Comparison of ENCODE assay signal across 11 mouse cellular contexts in genomic region chr15:81035417-81036162, GRCm38 (mm10). TPM values are rescaled to one million over a fixed set of nuclear protein-coding genes. Genes with fewer than 3 reads are reported as not detected.
DNase-seq lines count a peak whose midpoint lies in the region; ATAC-seq lines count a peak whose summit lies in the region.
"Had no signal": no experiment of that assay in that cellular context is flagged by ENCODE, and none has a peak within 500 bp of the region (broad histone marks: within the 10 kb centered on the region; RNA-seq: fewer than 3 reads in every experiment).

No protein-coding gene starts in this region.

- no peaks in the 10 kb centered on the region for H3K9me3 ChIP-seq in hindbrain, embryonic 10.5 days
- no peaks in the 10 kb centered on the region for H3K9me3 ChIP-seq in hindbrain, embryonic 14.5 days (ENCODE audit: control insufficient read depth, low read length)
- no peaks in the 10 kb centered on the region for H3K9me3 ChIP-seq in midbrain, embryonic 14.5 days (ENCODE audit: control insufficient read depth, low read length)
- H3K9me3 ChIP-seq in midbrain, embryonic 11.5 days (ENCODE audit: control insufficient read depth, low read length) = no peaks in the 10 kb centered on the region
- no peaks in the 10 kb centered on the region for H3K9me3 ChIP-seq in heart, embryonic 15.5 days (replicated peaks)
- H3K9me3 ChIP-seq in liver, embryonic 15.5 days (replicated peaks) = no peaks in the 10 kb centered on the region
- H3K9me3 ChIP-seq in forebrain, embryonic 15.5 days = no peaks in the 10 kb centered on the region
- H3K9me3 ChIP-seq: neural tube, embryonic 13.5 days had no signal

- DNase-seq in hindbrain, embryonic 10.5 days (ENCODE audit: low spot score) = no peak
- no peak for DNase-seq in hindbrain, embryonic 14.5 days (ENCODE audit: low spot score)
- peak; percentile 12 for DNase-seq in midbrain, embryonic 14.5 days
- no peak for DNase-seq in midbrain, embryonic 11.5 days (ENCODE audit: low spot score, missing footprints)
- no peak for DNase-seq in right cerebral cortex, postnatal 14 days
- DNase-seq: cerebellum, adult 8-10 months had no signal

- no peak overlapping the region for H3K4me2 ChIP-seq in hindbrain, embryonic 14.5 days (replicated peaks)
- no peak overlapping the region for H3K4me2 ChIP-seq in midbrain, embryonic 14.5 days (ENCODE audit: low read length)
- no peak overlapping the region for H3K4me2 ChIP-seq in midbrain, embryonic 11.5 days
- H3K4me2 ChIP-seq in heart, embryonic 15.5 days = no peak overlapping the region
- H3K4me2 ChIP-seq in liver, embryonic 15.5 days = no peak overlapping the region
- no peak overlapping the region for H3K4me2 ChIP-seq in forebrain, embryonic 15.5 days (replicated peaks)
- H3K4me2 ChIP-seq: neural tube, embryonic 13.5 days had no signal

- no peak overlapping the region for H3K9ac ChIP-seq in hindbrain, embryonic 14.5 days
- no peak overlapping the region for H3K9ac ChIP-seq in midbrain, embryonic 14.5 days (replicated peaks; ENCODE audit: low read length)
- no peak overlapping the region for H3K9ac ChIP-seq in midbrain, embryonic 11.5 days (ENCODE audit: low read length)
- H3K9ac ChIP-seq in heart, embryonic 15.5 days = no peak overlapping the region
- H3K9ac ChIP-seq in liver, embryonic 15.5 days = no peak overlapping the region
- no peak overlapping the region for H3K9ac ChIP-seq in forebrain, embryonic 15.5 days (replicated peaks)
- H3K9ac ChIP-seq: neural tube, embryonic 13.5 days had no signal

- no peak overlapping the region for H3K4me3 ChIP-seq in hindbrain, embryonic 10.5 days
- H3K4me3 ChIP-seq in hindbrain, embryonic 14.5 days (replicated peaks; ENCODE audit: low read length) = no peak overlapping the region
- H3K4me3 ChIP-seq in midbrain, embryonic 14.5 days (replicated peaks; ENCODE audit: low read depth, low read length) = no peak overlapping the region
- no peak overlapping the region for H3K4me3 ChIP-seq in midbrain, embryonic 11.5 days (ENCODE audit: low read depth, low read length)
- H3K4me3 ChIP-seq in heart, embryonic 15.5 days = no peak overlapping the region
- H3K4me3 ChIP-seq in liver, embryonic 15.5 days (replicated peaks) = no peak overlapping the region
- H3K4me3 ChIP-seq in forebrain, embryonic 15.5 days = no peak overlapping the region
- H3K4me3 ChIP-seq: erythroblast, embryonic 14.5 days; neural tube, embryonic 13.5 days had no signal

- no peaks in the 10 kb centered on the region for H3K27me3 ChIP-seq in hindbrain, embryonic 10.5 days (ENCODE audit: insufficient read depth, poor library complexity, severe bottlenecking)
- no peaks in the 10 kb centered on the region for H3K27me3 ChIP-seq in hindbrain, embryonic 14.5 days (ENCODE audit: control insufficient read depth, insufficient read depth, low read length)
- no peaks in the 10 kb centered on the region for H3K27me3 ChIP-seq in midbrain, embryonic 14.5 days (ENCODE audit: control insufficient read depth, insufficient read depth, low read length)
- H3K27me3 ChIP-seq in midbrain, embryonic 11.5 days (ENCODE audit: control insufficient read depth, insufficient read depth, low read length) = no peaks in the 10 kb centered on the region
- H3K27me3 ChIP-seq in heart, embryonic 15.5 days = no peaks in the 10 kb centered on the region
- H3K27me3 ChIP-seq in liver, embryonic 15.5 days = no peaks in the 10 kb centered on the region
- H3K27me3 ChIP-seq in forebrain, embryonic 15.5 days = no peaks in the 10 kb centered on the region
- H3K27me3 ChIP-seq: neural tube, embryonic 13.5 days had no signal

- 0 out of 2 replicates have a peak overlapping the region, but pooled peaks have one; percentile 23 for H3K27ac ChIP-seq in hindbrain, embryonic 10.5 days
- H3K27ac ChIP-seq in hindbrain, embryonic 14.5 days = no peak overlapping the region
- H3K27ac ChIP-seq in midbrain, embryonic 14.5 days (replicated peaks; ENCODE audit: low read depth, low read length) = 0 out of 2 replicates have a peak overlapping the region, but pooled peaks have one; percentile 13
- no peak overlapping the region for H3K27ac ChIP-seq in midbrain, embryonic 11.5 days (ENCODE audit: low read depth, low read length)
- H3K27ac ChIP-seq in heart, embryonic 15.5 days = peak overlapping the region; percentile 50
- no peak overlapping the region for H3K27ac ChIP-seq in liver, embryonic 15.5 days (replicated peaks)
- no peak overlapping the region for H3K27ac ChIP-seq in forebrain, embryonic 15.5 days (replicated peaks)
- H3K27ac ChIP-seq: neural tube, embryonic 13.5 days had no signal

- H3K4me1 ChIP-seq in hindbrain, embryonic 10.5 days (replicated peaks) = peaks cover 48% of the 10 kb centered on the region
- peaks cover 8% of the 10 kb centered on the region for H3K4me1 ChIP-seq in hindbrain, embryonic 14.5 days (replicated peaks; ENCODE audit: control insufficient read depth, insufficient read depth, low read length)
- no peaks in the 10 kb centered on the region for H3K4me1 ChIP-seq in midbrain, embryonic 14.5 days (ENCODE audit: control insufficient read depth, insufficient read depth, low read length)
- peaks cover 3% of the 10 kb centered on the region; the same call in 1 of the 2 replicates for H3K4me1 ChIP-seq in midbrain, embryonic 11.5 days (ENCODE audit: control insufficient read depth, insufficient read depth, low read length)
- H3K4me1 ChIP-seq in heart, embryonic 15.5 days (replicated peaks) = peaks cover 25% of the 10 kb centered on the region
- H3K4me1 ChIP-seq in liver, embryonic 15.5 days (replicated peaks) = peaks cover 18% of the 10 kb centered on the region
- H3K4me1 ChIP-seq in forebrain, embryonic 15.5 days = peaks cover 10% of the 10 kb centered on the region; the same call in 1 of the 2 replicates

- no peaks in the 10 kb centered on the region for H3K36me3 ChIP-seq in hindbrain, embryonic 10.5 days
- no peaks in the 10 kb centered on the region for H3K36me3 ChIP-seq in hindbrain, embryonic 14.5 days (replicated peaks; ENCODE audit: control insufficient read depth, insufficient read depth)
- no peaks in the 10 kb centered on the region for H3K36me3 ChIP-seq in midbrain, embryonic 14.5 days (ENCODE audit: control insufficient read depth, insufficient read depth, low read length)
- no peaks in the 10 kb centered on the region for H3K36me3 ChIP-seq in midbrain, embryonic 11.5 days (ENCODE audit: control insufficient read depth, insufficient read depth, low read length)
- H3K36me3 ChIP-seq in heart, embryonic 15.5 days = no peaks in the 10 kb centered on the region
- H3K36me3 ChIP-seq in liver, embryonic 15.5 days (replicated peaks) = no peaks in the 10 kb centered on the region
- H3K36me3 ChIP-seq in forebrain, embryonic 15.5 days = no peaks in the 10 kb centered on the region
- H3K36me3 ChIP-seq: neural tube, embryonic 13.5 days had no signal

- no peak for ATAC-seq in hindbrain, embryonic 14.5 days (ENCODE audit: low FRiP score)
- no peak for ATAC-seq in midbrain, embryonic 14.5 days (ENCODE audit: low FRiP score, low TSS enrichment)
- ATAC-seq in midbrain, embryonic 11.5 days (ENCODE audit: low FRiP score) = no peak
- peak; percentile 29 for ATAC-seq in heart, embryonic 15.5 days (replicated peaks; ENCODE audit: insufficient number of reproducible peaks, insufficient read depth, low FRiP score, low read depth)
- ATAC-seq in liver, embryonic 15.5 days (ENCODE audit: insufficient read depth) = peak; percentile 65
- no peak for ATAC-seq in forebrain, embryonic 15.5 days (replicated peaks)

- 75% methylated on average over 12 of the region's 12 CpGs for WGBS in hindbrain, embryonic 10.5 days
- WGBS in hindbrain, embryonic 14.5 days = 71% methylated on average over 12 of the region's 12 CpGs
- WGBS in midbrain, embryonic 14.5 days = 80% methylated on average over 12 of the region's 12 CpGs
- WGBS in midbrain, embryonic 11.5 days = 78% methylated on average over 12 of the region's 12 CpGs
- WGBS in heart, embryonic 15.5 days = 57% methylated on average over 12 of the region's 12 CpGs
- WGBS in liver, embryonic 15.5 days (ENCODE audit: insufficient replicate concordance) = 33% methylated on average over 12 of the region's 12 CpGs
- WGBS in forebrain, embryonic 15.5 days = 82% methylated on average over 12 of the region's 12 CpGs

RNA-seq across cellular contexts. Expression of gene Sgsm3, which starts 58.0 kb away (rescaled TPM):
- 36.6 and 39.9 TPM in 2 replicates for polyA plus RNA-seq in hindbrain, embryonic 10.5 days (2016; fragmentation: Nextera tagmentation; extraction: Ambion mirVana)
- 54.3 and 61.8 TPM in 2 replicates for polyA plus RNA-seq in hindbrain, embryonic 14.5 days (2014; fragmentation: Nextera tagmentation; extraction: Ambion mirVana)
- polyA plus RNA-seq in midbrain, embryonic 14.5 days (2014; fragmentation: Nextera tagmentation; extraction: Ambion mirVana) = 56.1 and 60.9 TPM in 2 replicates
- 22.3 and 26.8 TPM in 2 replicates for polyA plus RNA-seq in midbrain, embryonic 11.5 days (2014; fragmentation: Nextera tagmentation; extraction: Ambion mirVana)
- 15.0 and 20.4 TPM in 2 replicates for polyA plus RNA-seq in heart, embryonic 15.5 days (2015; fragmentation: Nextera tagmentation; extraction: Ambion mirVana)
- 8.3 and 10.6 TPM in 2 replicates for polyA plus RNA-seq in liver, embryonic 15.5 days (2015; fragmentation: Nextera tagmentation; extraction: Ambion mirVana)
- 56.3 and 56.6 TPM in 2 replicates for polyA plus RNA-seq in forebrain, embryonic 15.5 days (2015; fragmentation: Nextera tagmentation; extraction: Ambion mirVana)

Comparison
In these comparisons a context has a peak if more than half of its experiments do, and no peak if none do; other contexts are left out.
1. H3K27ac ChIP-seq: peak in hindbrain, embryonic 10.5 days (single experiment), midbrain, embryonic 14.5 days (single experiment) and heart, embryonic 15.5 days (single experiment); none in hindbrain, embryonic 14.5 days (single experiment), midbrain, embryonic 11.5 days (single experiment), liver, embryonic 15.5 days (single experiment) and forebrain, embryonic 15.5 days (single experiment).
2. ATAC-seq: peak in heart, embryonic 15.5 days (single experiment) and liver, embryonic 15.5 days (single experiment); none in hindbrain, embryonic 14.5 days (single experiment), midbrain, embryonic 14.5 days (single experiment), midbrain, embryonic 11.5 days (single experiment) and forebrain, embryonic 15.5 days (single experiment).